Mouse (Mus musculus) brain, embryonic 14.5 days (tissue): ENCODE measurements at regions not wholly inside any gene's neighbourhood (a gene's known extent, or its start where the extent isn't known, plus 50 kb on each side); places are given as distances from the start of the nearest gene placed in this dataset.

ENCODE experiments used
- CTCF ChIP-seq: fragments of 200-500 bp; IDR thresholded peaks from 2 replicates; pipeline ENCODE4 v1.5.1; 2012; ENCODE audit warnings: inconsistent platforms, mild to moderate bottlenecking, moderate library complexity, borderline replicate concordance; ENCODE audit not compliant: insufficient read depth, insufficient read length; ENCODE audit errors: extremely low read depth
- POLR2A ChIP-seq: fragments of 200-500 bp; IDR thresholded peaks from 2 replicates; pipeline ENCODE4 v1.6.1; 2012; ENCODE audit warnings: mild to moderate bottlenecking, inconsistent platforms, borderline replicate concordance; ENCODE audit not compliant: poor library complexity, insufficient read depth, insufficient read length, severe bottlenecking; ENCODE audit errors: extremely low read depth

GRCm38 (mm10) chr15:24405305-24405704 is 1008.3 kb downstream of the Basp1 start:
- no peak for TF ChIP-seq CTCF
- TF ChIP-seq POLR2A, result no peak
